Mouse (Mus musculus): ENCODE measurements around the gene Olfr689.
"Not testable (repeated sequence)": the region's sequence is repeated elsewhere in the genome, so short reads cannot be mapped to it uniquely, and the experiment has no call there.

Gene Olfr689

DNA sequence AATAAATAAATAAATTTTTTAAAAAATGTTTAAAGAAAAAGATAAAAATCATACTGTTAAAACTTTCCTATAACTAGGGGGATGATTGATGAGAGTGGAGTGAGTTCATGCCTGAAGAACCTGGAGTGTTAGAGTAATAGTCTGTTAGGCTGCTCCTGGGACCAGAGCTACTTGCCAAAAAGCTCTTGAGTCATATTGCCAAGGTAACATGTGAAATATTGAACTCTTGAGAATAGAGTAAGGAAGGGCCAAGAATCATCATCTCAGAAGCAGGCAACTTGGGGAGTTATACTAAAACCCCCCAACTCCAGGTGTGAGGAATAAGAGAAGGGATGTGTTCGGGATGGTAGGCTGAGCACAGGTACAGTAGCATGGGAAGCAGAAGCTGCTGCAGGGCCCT, at the start of gene Olfr689:
Gene Olfr689 (plus strand): TSS at position 301 of the 400 bp plus-strand sequence.
- no peak for DNase-seq (ENCODE audit: low spot score in 2 of 2)

DNA sequence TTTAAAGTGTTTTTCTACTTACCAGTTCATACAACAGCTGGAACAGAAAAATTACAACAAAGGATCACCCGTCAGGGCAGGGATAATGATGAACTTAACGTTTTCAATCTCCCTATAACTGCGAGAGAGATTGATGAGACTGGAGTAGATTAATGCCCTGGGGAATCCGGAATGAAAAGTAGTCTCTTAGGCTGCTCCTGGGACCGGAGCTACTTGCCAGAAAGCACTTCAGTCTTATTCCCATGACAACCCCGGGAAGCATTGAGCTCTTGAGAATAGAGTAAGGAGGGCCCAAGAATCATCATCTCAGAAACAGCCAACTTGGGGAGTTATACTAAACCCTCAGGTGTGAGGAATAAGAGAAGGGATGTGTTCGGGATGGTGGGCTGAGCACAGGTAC, 38.5 kb upstream of the Olfr689 start:
- no peak for DNase-seq (ENCODE audit: low spot score in 2 of 2)

DNA sequence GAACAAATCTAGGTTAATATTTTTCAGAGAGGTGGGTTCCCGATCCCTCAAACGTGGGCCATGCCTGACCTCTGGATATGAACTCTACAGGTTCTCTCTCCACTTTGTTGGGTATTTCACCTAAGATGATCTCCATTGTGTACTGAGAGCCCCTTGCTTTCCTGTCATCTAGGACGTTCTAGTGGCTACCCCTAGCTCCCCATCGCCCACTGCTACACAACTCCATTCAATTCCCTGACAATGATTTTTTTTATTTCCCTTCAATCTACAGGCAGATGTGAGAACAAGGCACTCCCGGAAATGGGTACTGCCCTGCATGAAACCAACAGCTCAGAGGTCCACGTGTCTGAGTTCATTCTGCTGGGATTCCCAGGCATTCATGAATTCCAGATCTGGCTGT, 23.2 kb upstream of the Olfr689 start, which contains the start of gene Olfr688:
Gene Olfr688 (plus strand): TSS at position 301 of the 400 bp plus-strand sequence.
- no peak for DNase-seq (ENCODE audit: low spot score in 2 of 2)

DNA sequence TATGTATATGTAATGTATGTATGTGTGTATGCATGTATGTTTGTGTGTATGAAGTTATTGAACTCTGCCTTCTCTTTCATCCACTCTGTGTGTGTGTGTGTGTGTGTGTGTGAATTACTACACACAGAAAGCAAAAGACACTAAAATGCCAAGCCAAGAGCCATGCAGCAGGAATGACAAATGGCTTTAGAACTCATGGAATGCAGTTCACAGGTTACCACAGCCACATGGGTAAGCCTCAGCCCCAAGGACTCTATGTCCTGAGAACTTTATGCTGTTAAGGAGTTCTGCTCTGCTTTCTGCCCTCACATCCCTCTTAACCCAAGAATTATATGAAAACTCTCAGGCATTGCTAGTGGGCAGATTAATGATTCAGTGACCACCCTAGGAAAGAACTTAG, 20.9 kb upstream of the Olfr689 start:
- DNase-seq (ENCODE audit: low spot score in 2 of 2): no peak

DNA sequence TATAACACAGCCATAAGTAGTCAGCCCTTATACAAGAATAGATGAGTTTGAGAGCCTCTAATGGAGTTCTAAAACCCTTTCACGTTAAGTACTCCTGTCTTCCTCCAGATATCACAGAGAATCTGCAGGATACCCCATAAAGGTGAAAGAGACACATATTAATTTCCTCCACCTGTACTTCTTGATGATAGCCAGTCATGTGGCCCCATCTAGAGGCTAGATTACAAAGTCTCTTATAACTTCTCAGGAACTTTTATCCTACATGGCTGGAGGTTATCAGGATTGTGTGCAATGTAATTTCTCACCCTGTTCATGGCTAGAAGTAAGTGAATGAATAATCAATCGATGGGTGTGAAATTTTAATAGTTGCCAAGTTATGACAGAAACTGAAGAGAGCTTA, 14.3 kb downstream of the Olfr689 start:
- DNase-seq (ENCODE audit: low spot score in 2 of 2): no peak

DNA sequence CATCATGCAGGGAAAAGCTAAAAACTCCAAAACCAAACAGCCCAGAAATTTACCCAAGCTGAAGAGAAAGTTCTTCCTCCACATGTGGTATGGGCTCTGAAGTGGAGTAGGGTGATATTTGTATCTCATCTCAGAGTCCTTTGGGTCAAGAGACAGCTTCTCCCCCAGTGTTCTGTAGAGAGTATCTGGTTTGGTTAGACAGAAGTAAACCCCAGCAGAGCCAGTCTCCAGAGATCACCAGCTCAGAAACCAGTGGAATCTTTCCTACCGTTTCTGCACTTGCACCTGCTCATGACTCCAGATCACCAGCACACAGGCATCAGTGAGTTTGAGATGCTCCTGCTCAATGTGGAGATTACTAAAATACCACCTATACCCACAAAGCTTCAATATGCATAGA, 23.0 kb downstream of the Olfr689 start, which contains the start of gene Olfr690:
Gene Olfr690 (minus strand): TSS at position 101 of the 400 bp plus-strand sequence.
- DNase-seq (ENCODE audit: low spot score in 2 of 2): no peak

DNA sequence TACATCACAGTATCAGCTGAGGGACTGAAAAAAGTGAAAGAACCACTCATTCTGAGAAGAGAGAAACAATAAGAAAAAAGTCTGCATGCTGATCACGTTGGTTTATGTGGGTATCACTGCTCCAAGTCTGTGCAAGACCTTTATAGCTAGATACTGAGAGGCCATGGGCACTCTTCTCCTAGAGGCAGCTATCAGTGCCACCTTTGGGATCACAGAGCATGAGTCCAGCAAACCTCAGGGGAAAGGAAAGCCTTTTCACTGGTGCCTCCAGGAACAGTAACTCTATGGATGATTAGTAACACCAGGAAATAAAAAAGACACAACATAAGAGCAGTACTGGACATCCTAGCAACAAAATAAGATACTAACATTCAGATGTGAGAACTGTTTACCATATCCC, 31.2 kb downstream of the Olfr689 start, which contains the start of gene Olfr691:
Gene Olfr691 (minus strand): TSS at position 101 of the 400 bp plus-strand sequence.
- DNase-seq (ENCODE audit: low spot score in 2 of 2): no peak

DNA sequence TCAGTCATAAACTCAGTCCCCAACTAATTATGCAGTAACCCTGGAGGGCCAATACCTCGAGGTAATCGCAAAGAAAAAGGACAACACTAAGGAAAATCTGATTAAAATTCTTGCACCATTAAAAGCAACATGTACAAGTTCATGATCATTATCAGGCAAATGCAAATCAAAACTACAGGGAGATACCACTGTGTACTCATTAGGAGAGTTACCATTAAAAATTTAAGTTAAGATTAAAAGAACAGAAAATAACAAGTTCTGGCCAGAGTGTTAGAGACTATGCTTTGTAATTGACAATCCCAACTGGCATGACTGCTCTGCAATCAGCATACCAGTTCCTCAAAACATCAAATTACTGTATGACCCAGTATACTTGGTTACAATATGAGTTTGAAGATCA, 31.8 kb downstream of the Olfr689 start:
- DNase-seq (ENCODE audit: low spot score in 2 of 2): no peak

DNA sequence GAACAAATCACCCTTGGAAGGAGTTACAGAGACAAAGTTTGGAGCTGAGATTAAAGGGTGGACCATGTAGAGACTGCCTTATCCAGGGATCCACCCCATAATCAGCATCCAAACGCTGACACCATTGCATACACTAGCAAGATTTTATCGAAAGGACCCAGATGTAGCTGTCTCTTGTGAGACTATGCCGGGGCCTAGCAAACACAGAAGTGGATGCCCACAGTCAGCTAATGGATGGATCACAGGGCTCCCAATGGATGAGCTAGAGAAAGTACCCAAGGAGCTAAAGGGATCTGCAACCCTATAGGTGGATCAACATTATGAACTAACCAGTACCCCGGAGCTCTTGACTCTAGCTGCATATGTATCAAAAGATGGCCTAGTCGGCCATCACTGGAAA, 45.1 kb downstream of the Olfr689 start:
- DNase-seq (ENCODE audit: low spot score in 2 of 2): not testable (repeated sequence)

DNA sequence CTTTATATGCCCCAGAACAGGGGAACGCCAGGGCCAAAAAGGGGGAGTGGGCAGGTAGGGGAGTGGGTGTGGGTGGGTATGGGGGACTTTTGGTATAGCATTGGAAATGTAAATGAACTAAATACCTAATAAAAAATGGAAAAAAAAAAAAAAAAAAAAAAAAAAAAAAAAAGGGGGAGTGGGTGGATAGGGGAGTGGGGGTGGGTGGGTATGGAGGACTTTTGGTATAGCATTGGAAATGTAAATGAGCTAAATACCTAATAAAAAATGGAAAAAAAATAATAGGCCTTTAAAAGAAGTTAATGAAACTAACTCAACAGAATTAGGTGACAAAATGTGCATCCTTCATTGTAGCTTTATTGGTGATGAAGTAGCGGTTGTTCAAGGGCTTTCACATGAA, 45.5 kb downstream of the Olfr689 start:
- not testable (repeated sequence) for DNase-seq (ENCODE audit: low spot score in 2 of 2)

DNA sequence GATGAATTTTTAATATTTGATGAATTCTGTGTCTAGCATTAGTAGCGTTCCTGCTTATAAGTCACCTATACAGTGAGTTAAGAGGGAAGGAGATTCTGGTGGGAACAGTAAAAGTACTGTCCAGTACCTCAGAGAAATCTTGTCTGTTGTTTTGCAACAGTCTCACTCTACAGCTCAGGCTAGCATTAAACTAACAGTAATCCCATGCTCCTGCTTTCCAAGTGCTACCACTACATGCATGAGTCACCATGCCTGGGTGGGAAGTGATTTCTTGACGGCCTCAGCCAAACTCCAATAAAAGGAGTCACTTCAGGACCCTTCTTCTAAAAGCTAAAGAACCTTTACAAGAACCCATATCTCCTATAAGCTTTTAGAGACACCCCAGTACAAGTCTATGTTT, 50.7 kb downstream of the Olfr689 start:
- no peak for DNase-seq (ENCODE audit: low spot score in 2 of 2)

DNA sequence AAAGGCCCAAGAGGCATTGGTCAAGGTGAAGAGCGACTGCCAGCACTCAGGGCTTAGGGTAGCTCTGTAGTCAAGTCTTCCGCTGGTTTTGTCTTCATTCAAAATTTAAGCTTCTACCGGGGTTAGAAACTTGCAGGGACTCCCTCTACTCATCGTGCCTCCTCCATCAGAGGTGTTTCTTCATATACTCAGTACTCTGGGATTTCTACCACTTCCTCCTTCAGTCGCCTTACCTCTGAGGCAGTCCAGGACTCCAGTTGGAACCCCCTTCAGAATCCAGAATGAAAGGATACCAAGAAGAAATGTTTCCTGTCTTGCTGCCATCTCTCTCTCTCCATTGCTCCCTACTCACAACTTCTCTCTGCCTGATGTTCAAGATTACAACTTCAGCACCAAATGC, 56.3 kb downstream of the Olfr689 start:
- no peak for DNase-seq (ENCODE audit: low spot score in 2 of 2)

DNA sequence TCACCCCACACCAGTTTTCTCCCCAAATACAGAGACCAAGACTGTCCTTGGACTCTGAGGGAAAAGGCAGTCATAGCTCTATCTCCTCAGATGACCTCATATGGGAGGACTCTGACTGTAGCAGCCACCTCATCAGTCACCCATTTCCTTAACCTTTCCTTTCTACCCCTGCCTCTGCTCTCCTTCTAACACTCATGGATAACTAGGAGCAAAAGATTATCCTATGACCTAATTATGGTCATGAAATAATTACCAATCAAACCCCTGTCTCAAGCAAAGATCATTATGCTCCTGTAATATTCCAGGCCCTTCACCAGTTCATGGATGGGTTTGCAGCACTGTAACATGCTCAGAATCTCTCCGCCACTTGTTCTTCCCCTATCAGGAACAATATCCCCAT, 57.0 kb downstream of the Olfr689 start, which contains the start of gene Olfr692:
Gene Olfr692 (plus strand): TSS at position 301 of the 400 bp plus-strand sequence.
- DNase-seq (ENCODE audit: low spot score in 2 of 2): no peak

DNA sequence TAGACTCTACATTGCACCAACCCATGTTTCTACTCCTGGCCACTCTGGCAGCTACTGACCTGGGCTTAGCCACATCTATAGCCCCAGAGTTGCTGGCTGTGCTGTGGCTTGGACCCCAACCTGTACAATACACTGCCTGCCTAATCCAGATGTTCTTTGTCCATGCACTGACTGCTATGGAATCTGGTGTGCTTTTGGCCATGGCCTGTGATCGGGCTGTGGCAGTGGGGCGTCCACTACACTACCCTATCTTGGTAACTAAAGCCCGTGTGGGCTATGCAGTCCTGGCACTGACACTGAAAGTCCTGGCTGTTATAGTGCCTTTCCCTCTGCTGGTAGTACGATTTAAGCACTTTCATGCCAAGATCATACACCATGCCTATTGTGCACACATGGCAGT, 57.6 kb downstream of the Olfr689 start:
- no peak for DNase-seq (ENCODE audit: low spot score in 2 of 2)

Measured in heart, adult 9 months (tissue).